Mouse (Mus musculus): Measurements from ENCODE around the gene Desi2.
"Not testable (repeated sequence)": the region's sequence is repeated elsewhere in the genome, so short reads cannot be mapped to it uniquely, and the experiment has no call there.

The Desi2 gene

GRCm38 (mm10) chr1:178265381-178265780, 78.2 kb downstream of the Desi2 start:
- not testable (repeated sequence) for DNase-seq (ENCODE audit: low spot score)

- DNase-seq (ENCODE audit: low spot score) = peak; percentile 6
These were observed 83.4 kb downstream of the Desi2 start for GRCm38 (mm10) chr1:178270635-178271034.

GRCm38 (mm10) chr1:178275174-178275730, 88.0 kb downstream of the Desi2 start:
- DNase-seq (ENCODE audit: low spot score) = peak; percentile 13

GRCm38 (mm10) chr1:178275738-178276053, 88.5 kb downstream of the Desi2 start:
- DNase-seq (ENCODE audit: low spot score) = no peak

GRCm38 (mm10) chr1:178276054-178276911, 89.1 kb downstream of the Desi2 start:
- DNase-seq (ENCODE audit: low spot score) = peak; percentile 74

- not testable (repeated sequence) for DNase-seq (ENCODE audit: low spot score)
These were observed 96.1 kb downstream of the Desi2 start for GRCm38 (mm10) chr1:178283314-178283713.

GRCm38 (mm10) chr1:178283946-178284720, 96.9 kb downstream of the Desi2 start:
- no peak for DNase-seq (ENCODE audit: low spot score)

- DNase-seq (ENCODE audit: low spot score) = no peak
These were observed 100.5 kb downstream of the Desi2 start for GRCm38 (mm10) chr1:178287601-178288176.

- no peak for DNase-seq (ENCODE audit: low spot score)
These were observed 104.5 kb downstream of the Desi2 start for GRCm38 (mm10) chr1:178291716-178292115.

GRCm38 (mm10) chr1:178294051-178294450, 106.8 kb downstream of the Desi2 start:
- no peak for DNase-seq (ENCODE audit: low spot score)

- not testable (repeated sequence) for DNase-seq (ENCODE audit: low spot score)
These were observed 114.0 kb downstream of the Desi2 start for GRCm38 (mm10) chr1:178301261-178301660.

- peak; percentile 82 for DNase-seq (ENCODE audit: low spot score)
These were observed 116.2 kb downstream of the Desi2 start for GRCm38 (mm10) chr1:178303425-178303824.
